Mouse (Mus musculus) embryonic stem cell, embryonic (primary cell): ENCODE measurements around the gene Rabepk.

Source experiments
- CTCF ChIA-PET, 4 experiments: fragments of 300-600 bp in 2 of 4; fragments of 350-600 bp in 2 of 4; sonication (Branson Sonifier 250); formaldehyde crosslinking; loops; one replicate each; lab custom pipeline; 2022; ENCODE audit warnings: inconsistent platforms in 2 of 4; lab: Charles Lee
- POLR2A ChIA-PET, 4 experiments: fragments of 300-600 bp in 2 of 4; fragments of 350-600 bp in 2 of 4; sonication (Branson Sonifier 250); formaldehyde crosslinking; loops; one replicate each; lab custom pipeline; 2022; ENCODE audit warnings: antibody characterized with exemption in 4 of 4, inconsistent platforms in 1 of 4; lab: Charles Lee

Gene Rabepk

DNA sequence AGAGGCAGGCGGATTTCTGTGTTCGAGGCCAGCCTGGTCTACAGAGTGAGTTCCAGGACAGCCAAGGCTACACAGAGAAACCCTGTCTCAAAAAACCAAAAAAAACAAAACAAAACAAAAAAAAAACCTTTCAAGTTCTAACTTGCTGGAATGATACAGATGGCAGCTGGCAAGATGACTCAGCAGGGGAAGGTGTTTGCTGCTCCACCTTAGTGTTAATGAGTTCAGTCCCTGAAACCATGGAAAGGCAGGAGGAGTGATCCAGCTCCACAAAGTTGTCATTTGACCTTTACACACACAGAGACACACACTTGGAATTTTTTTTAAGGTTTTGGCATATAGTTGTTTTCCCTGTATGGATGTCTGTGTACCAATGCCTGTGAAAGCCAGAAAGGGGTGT is 16.2 kb upstream of the Rabepk start:
- POLR2A ChIA-PET, result interaction anchor here (0.6 to 11.4 kb wide), 39 partner anchors 8 to 520 kb away, joined by 3 to 178 read pairs (median 4); partner anchors contain the start of genes Hspa5 (in 3 of the 4), Cntrl (in 2 of the 4), Fbxw2 (in 2 of the 4) and Rabepk (in 2 of the 4)
- CTCF ChIA-PET, result interaction anchor here in 3 of 4 experiments (0.6 to 4.5 kb wide), 9 partner anchors 11 to 433 kb away, joined by 3 to 13 read pairs (median 5); partner anchors contain the start of gene Fbxw2 (in 1 of the 3)

DNA sequence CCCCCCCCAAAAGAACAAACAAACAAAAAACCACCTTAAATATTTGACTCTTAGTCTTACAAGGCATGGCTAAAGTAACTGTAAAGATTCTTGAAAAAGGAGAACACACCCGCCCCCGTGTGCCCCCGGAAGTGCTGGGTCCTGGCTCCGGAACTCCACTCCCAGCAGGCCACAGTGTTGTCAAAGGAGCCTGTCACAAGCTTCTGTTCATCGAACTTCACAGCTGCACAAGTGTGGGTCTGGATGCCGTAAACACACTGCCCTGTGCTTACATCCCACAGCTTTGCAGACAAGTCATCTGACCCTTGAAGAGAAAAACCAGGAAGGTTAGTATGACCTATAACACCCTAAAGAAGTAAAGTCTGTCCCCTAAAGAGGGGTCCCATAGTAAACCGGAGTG is 13.0 kb upstream of the Rabepk start:
- ChIA-PET CTCF (interaction anchor here in 2 of 4 experiments (0.6 to 0.7 kb wide), 2 partner anchors 102 to 440 kb away, joined by 5 to 7 read pairs; no protein-coding TSS in a partner anchor), POLR2A (interaction anchor here in 3 of 4 experiments (0.6 to 11.4 kb wide), 20 partner anchors 9 to 1727 kb away, joined by 3 to 178 read pairs (median 4); partner anchors contain the start of genes Hspa5 (in 2 of the 3), Rabepk (in 2 of the 3) and Fbxw2 (in 1 of the 3))

DNA sequence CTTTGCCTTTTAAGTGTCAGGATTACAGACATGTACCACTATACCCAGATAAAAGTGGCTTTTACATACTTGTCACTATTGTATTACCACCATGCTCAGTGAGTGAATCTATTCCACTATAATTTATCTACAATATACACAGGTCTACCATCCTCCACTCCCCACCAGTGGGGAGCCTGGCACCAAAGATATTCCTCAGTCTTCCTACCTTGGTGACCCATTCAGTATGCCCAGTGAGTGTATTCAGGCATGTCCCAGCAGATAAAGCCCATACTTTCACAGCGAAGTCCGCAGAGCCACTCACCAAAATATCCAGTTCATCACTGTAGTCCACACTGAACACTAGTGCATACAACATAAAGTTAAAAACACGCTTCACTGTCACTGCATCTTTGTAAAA is 11.1 kb upstream of the Rabepk start:
- ChIA-PET CTCF (no interaction called here), POLR2A (interaction anchor here in 2 of 4 experiments (0.9 to 11.4 kb wide), 11 partner anchors 8 to 321 kb away, joined by 3 to 178 read pairs (median 4); partner anchors contain the start of genes Hspa5 (in 2 of the 2) and Rabepk (in 2 of the 2))

DNA sequence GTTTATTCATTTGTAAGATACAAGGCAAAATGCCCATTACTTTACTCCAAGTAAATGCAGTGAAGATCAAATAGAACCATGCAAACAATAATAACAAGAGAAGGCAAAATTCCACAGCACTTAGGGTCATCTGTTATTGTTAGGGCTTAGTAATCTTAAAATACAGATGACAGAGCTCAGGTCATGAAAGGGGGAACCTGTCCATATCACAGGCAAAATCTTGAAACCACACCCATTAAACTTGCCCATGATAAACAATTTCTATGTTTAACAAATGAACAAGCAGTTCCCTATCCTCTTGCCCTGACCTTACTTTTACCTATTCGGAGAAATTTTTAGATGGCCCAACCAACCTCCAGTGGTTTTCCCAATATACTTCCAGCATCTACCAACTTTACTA is 9.9 kb upstream of the Rabepk start:
- CTCF ChIA-PET, result interaction anchor here in 1 of 4 experiments (0.5 kb wide), 1 partner anchor 365 kb away, joined by 5 read pairs; no protein-coding TSS in a partner anchor

GRCm38 (mm10) chr2:34808057-34808456 is 8.3 kb upstream of the Rabepk start:
- ChIA-PET CTCF (interaction anchor here in 1 of 4 experiments (0.6 kb wide), 1 partner anchor 63 kb away, joined by 3 read pairs; no protein-coding TSS in a partner anchor), POLR2A (interaction anchor here in 1 of 4 experiments (1.2 kb wide), 2 partner anchors 8 to 18 kb away, joined by 3 read pairs; partner anchors contain the start of gene Fbxw2)

More for the DNA sequence above, 9.9 kb upstream of the Rabepk start:
- POLR2A ChIA-PET, result interaction anchor here in 2 of 4 experiments (0.6 to 11.4 kb wide), 6 partner anchors 7 to 38 kb away, joined by 3 to 178 read pairs (median 4); partner anchors contain the start of genes Rabepk (in 2 of the 2) and Hspa5 (in 1 of the 2)

DNA sequence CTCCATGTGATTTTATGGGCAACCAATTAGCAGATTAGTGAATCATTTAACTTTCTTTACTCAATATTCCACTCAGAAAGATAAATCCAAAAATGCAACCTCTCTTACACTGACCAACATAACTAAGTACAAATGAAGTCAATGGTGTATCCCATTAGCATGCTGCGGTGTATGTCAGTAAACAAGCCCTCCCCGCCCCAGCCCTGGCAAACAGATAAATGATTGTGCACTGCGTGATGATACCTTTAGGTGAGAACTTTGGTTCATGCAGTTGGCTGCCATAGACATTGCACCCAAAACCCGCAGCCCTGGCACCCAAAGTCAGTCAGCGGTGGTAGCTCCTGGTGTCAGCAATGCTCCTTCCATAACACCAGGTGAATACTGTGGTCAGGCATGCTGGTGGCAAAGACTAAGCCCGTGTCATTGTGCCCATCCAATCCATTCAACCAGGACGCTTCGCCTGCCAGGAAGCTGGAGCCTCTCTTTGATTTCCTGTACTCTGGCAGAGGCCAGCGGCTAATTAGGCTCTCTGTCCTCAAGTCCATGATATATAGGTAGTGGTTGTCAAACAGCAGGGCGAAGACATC is 5.7 kb upstream of the Rabepk start:
- POLR2A ChIA-PET, result interaction anchor here in 3 of 4 experiments (0.5 to 15.7 kb wide), 13 partner anchors 9 to 304 kb away, joined by 3 to 260 read pairs (median 8); partner anchors contain the start of genes Hspa5 (in 2 of the 3) and Cntrl (in 1 of the 3)
- CTCF ChIA-PET, result interaction anchor here in 1 of 4 experiments (0.6 kb wide), 1 partner anchor 13 kb away, joined by 8 read pairs; no protein-coding TSS in a partner anchor

DNA sequence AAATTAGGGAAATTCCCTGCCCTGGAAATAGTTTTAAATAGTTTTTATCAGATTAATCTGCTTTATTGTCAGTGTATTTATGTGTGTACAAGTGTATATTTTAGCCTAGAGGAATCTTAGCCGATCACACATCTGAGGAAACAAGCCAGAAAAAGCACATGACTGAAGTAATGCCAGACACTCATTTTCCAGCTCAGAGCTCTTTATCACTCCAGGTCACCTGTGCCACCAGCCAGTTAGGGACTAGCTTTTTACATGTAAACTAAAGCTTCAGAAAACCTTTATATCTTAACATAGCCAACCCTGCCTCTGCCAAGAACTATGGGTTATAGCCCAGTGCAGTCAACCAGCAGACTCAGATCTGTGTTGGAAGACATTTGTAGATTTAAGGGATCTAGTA is 5.1 kb upstream of the Rabepk start:
- ChIA-PET CTCF (no interaction called here), POLR2A (interaction anchor here (0.5 to 15.7 kb wide), 17 partner anchors 7 to 304 kb away, joined by 3 to 260 read pairs (median 17); partner anchors contain the start of genes Cntrl (in 2 of the 4), Fbxw2 (in 2 of the 4) and Hspa5 (in 2 of the 4))

GRCm38 (mm10) chr2:34804172-34804571 is 4.5 kb upstream of the Rabepk start:
- CTCF ChIA-PET, result no interaction called here
- POLR2A ChIA-PET, result interaction anchor here (0.5 to 15.7 kb wide), 24 partner anchors 8 to 683 kb away, joined by 3 to 260 read pairs (median 7); partner anchors contain the start of genes Fbxw2 (in 2 of the 4), Hspa5 (in 2 of the 4) and Cntrl (in 1 of the 4)

GRCm38 (mm10) chr2:34803746-34804145 is 4.0 kb upstream of the Rabepk start:
- CTCF ChIA-PET, result no interaction called here
- POLR2A ChIA-PET, result interaction anchor here (0.6 to 15.7 kb wide), 25 partner anchors 8 to 682 kb away, joined by 3 to 260 read pairs (median 7); partner anchors contain the start of genes Cntrl (in 2 of the 4), Fbxw2 (in 2 of the 4) and Hspa5 (in 2 of the 4)

- CTCF ChIA-PET, result interaction anchor here in 2 of 4 experiments (0.6 to 1.8 kb wide), 9 partner anchors 14 to 397 kb away, joined by 3 to 7 read pairs (median 3); partner anchors contain the start of gene Cntrl (in 1 of the 2)
- POLR2A ChIA-PET, result interaction anchor here (0.6 to 15.7 kb wide), 54 partner anchors 9 to 329 kb away, joined by 3 to 260 read pairs (median 4); partner anchors contain the start of genes Hspa5 (in 3 of the 4), Cntrl (in 2 of the 4), Fbxw2 (in 2 of the 4) and Gapvd1 (in 1 of the 4)
Measured at GRCm38 (mm10) chr2:34802565-34803245, 3.0 kb upstream of the Rabepk start.

DNA sequence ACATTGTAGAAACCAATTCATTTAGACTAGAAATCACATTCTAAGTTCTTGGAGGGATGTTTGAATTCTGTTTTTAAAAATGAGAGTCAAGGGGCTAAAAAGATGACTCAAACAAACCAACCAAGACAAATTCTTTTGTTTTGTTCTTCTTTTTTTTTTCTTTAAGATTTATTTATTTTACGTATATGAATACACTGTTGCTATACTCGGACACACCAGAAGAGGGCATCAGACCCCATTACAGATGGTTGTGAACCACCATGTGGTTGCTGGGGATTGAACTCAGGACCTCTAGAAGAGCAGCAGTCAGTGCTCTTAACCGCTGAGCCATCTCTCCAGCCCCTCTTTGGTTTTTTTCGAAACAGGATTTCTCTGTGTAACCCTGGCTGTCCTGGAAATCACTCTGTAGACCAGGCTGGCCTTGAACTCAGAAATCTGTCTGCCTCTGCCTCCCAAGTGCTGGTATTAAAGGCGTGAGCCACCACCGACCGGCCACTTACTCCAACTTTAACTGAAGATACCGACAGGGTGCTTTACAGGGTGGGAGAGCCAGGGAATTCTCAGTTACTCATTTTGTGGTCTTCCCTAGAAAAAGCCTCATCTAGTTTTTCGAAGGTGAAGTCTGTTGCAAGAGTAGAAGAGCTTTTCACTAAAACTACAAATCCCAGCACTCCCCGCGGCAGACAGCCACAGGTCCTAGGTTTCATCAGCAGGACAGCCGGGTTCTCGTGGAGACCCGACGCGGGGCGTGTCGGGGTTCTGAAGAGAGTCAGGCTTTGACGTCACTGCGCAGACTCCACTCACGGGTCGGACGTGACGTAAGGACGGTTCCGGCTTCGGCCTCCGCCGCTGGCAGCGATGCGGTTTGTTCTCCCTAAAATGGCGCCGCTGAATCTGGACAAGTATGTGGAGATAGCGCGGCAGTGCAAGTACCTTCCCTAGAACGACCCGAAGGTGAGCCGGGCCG is 2.1 kb upstream of the Rabepk start:
- POLR2A ChIA-PET, result interaction anchor here in 3 of 4 experiments (0.6 to 15.7 kb wide), 59 partner anchors 9 to 538 kb away, joined by 3 to 260 read pairs (median 4); partner anchors contain the start of genes Hspa5 (in 3 of the 3), Fbxw2 (in 2 of the 3), Gapvd1 (in 2 of the 3) and Cntrl (in 1 of the 3)
- CTCF ChIA-PET, result interaction anchor here in 3 of 4 experiments (0.5 to 1.8 kb wide), 13 partner anchors 15 to 398 kb away, joined by 3 to 7 read pairs (median 3); partner anchors contain the start of gene Cntrl (in 1 of the 3)

GRCm38 (mm10) chr2:34800371-34800770 is 659 bp upstream of the Rabepk start:
- ChIA-PET CTCF (interaction anchor here in 2 of 4 experiments (1.4 to 2.4 kb wide), 5 partner anchors 16 to 309 kb away, joined by 5 to 12 read pairs (median 7); partner anchors contain the start of genes Cntrl (in 1 of the 2) and Fbxw2 (in 1 of the 2)), POLR2A (interaction anchor here in 3 of 4 experiments (0.9 to 15.7 kb wide), 34 partner anchors 10 to 332 kb away, joined by 3 to 260 read pairs (median 9); partner anchors contain the start of genes Hspa5 (in 3 of the 3), Fbxw2 (in 2 of the 3), Cntrl (in 1 of the 3) and Gapvd1 (in 1 of the 3))

DNA sequence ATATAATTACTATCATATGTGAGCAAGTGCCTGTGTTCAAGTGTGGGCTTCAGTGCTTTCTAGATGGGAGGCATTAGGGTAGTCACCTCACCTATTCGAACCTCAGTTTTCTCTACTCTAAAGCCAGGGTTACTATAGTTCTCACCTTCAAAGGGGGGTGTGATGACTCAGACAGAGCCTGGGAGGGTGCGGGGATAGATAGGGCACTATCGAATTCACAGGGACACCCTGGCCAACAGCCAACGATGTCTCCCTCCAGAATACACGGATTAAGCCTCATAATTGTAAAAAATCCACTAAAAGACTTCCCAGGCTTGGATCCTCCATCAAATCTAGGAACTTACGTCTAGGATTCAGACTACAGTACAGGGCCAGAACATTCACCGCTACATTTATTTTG is 4.3 kb downstream of the Rabepk start:
- ChIA-PET POLR2A (interaction anchor here in 3 of 4 experiments (1.5 to 15.7 kb wide), 6 partner anchors 11 to 55 kb away, joined by 3 to 260 read pairs (median 7); partner anchors contain the start of gene Hspa5 (in 2 of the 3)), CTCF (no interaction called here)

GRCm38 (mm10) chr2:34794511-34794910 is 5.2 kb downstream of the Rabepk start:
- POLR2A ChIA-PET, result interaction anchor here in 3 of 4 experiments (0.8 to 15.7 kb wide), 13 partner anchors 10 to 314 kb away, joined by 3 to 260 read pairs (median 3); partner anchors contain the start of gene Hspa5 (in 2 of the 3)
- CTCF ChIA-PET, result no interaction called here

DNA sequence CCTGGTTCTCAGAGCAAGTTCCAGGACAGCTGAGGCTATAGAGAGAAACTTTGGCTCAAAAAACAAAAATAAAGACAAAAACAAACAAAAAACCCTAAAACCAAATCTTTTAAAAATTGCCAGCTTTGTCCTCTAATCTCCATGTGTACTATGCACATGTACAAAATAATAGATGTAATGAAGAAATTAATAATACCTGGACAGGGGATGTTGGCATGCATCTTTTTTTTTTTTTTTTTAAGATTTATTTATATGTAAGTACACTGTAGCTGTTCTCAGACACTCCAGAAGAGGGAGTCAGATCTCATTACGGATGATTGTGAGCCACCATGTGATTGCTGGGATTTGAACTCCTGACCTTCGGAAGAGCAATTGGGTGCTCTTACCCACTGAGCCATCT is 7.2 kb downstream of the Rabepk start:
- POLR2A ChIA-PET, result interaction anchor here in 3 of 4 experiments (0.7 to 15.7 kb wide), 8 partner anchors 9 to 28 kb away, joined by 3 to 260 read pairs (median 10); partner anchors contain the start of gene Hspa5 (in 2 of the 3)
- CTCF ChIA-PET, result interaction anchor here in 2 of 4 experiments (0.7 to 1.0 kb wide), 3 partner anchors 9 to 121 kb away, joined by 3 to 7 read pairs (median 5); no protein-coding TSS in a partner anchor

GRCm38 (mm10) chr2:34790282-34790681 is 9.4 kb downstream of the Rabepk start:
- ChIA-PET POLR2A (interaction anchor here in 3 of 4 experiments (1.0 to 15.7 kb wide), 9 partner anchors 9 to 26 kb away, joined by 3 to 260 read pairs (median 8); partner anchors contain the start of genes Hspa5 (in 3 of the 3) and Rabepk (in 2 of the 3)), CTCF (no interaction called here)
